Mouse (Mus musculus): Measurements from ENCODE around the gene Gjd2. TPM values are rescaled to one million over a fixed set of nuclear protein-coding genes. Genes with fewer than 3 reads are reported as not detected.

Gene Gjd2
- total RNA-seq (2017): not detected in 2 replicates

- no peak for ATAC-seq (ENCODE audit: extremely low read depth, insufficient number of reproducible peaks, low FRiP score, poor library complexity, severe bottlenecking)
Measured at GRCm38 (mm10) chr2:114013295-114013771, at the start of gene Gjd2. Gene Gjd2, minus strand, starts transcription at chr2:114013619.

GRCm38 (mm10) chr2:114060071-114060591, 46.7 kb upstream of the Gjd2 start:
- no peak for ATAC-seq (ENCODE audit: extremely low read depth, insufficient number of reproducible peaks, low FRiP score, poor library complexity, severe bottlenecking)

- no peak for ATAC-seq (ENCODE audit: extremely low read depth, insufficient number of reproducible peaks, low FRiP score, poor library complexity, severe bottlenecking)
Measured at GRCm38 (mm10) chr2:114059608-114060007, 46.2 kb upstream of the Gjd2 start.

GRCm38 (mm10) chr2:114058226-114058796, 44.9 kb upstream of the Gjd2 start:
- no peak for ATAC-seq (ENCODE audit: extremely low read depth, insufficient number of reproducible peaks, low FRiP score, poor library complexity, severe bottlenecking)

- ATAC-seq (ENCODE audit: extremely low read depth, insufficient number of reproducible peaks, low FRiP score, poor library complexity, severe bottlenecking): no peak
Measured at GRCm38 (mm10) chr2:114057303-114057853, 44.0 kb upstream of the Gjd2 start.

- no peak for ATAC-seq (ENCODE audit: extremely low read depth, insufficient number of reproducible peaks, low FRiP score, poor library complexity, severe bottlenecking)
Measured at GRCm38 (mm10) chr2:114054129-114054528, 40.7 kb upstream of the Gjd2 start.

GRCm38 (mm10) chr2:114052696-114053598, 39.5 kb upstream of the Gjd2 start, which contains the start of gene Actc1:
Gene Actc1, minus strand, starts transcription at chr2:114053548.
- ATAC-seq (ENCODE audit: extremely low read depth, insufficient number of reproducible peaks, low FRiP score, poor library complexity, severe bottlenecking): no peak

- no peak for ATAC-seq (ENCODE audit: extremely low read depth, insufficient number of reproducible peaks, low FRiP score, poor library complexity, severe bottlenecking)
Measured at GRCm38 (mm10) chr2:114051871-114052241, 38.4 kb upstream of the Gjd2 start.

- ATAC-seq (ENCODE audit: extremely low read depth, insufficient number of reproducible peaks, low FRiP score, poor library complexity, severe bottlenecking): no peak
Measured at GRCm38 (mm10) chr2:114051111-114051870, 37.9 kb upstream of the Gjd2 start.

- no peak for ATAC-seq (ENCODE audit: extremely low read depth, insufficient number of reproducible peaks, low FRiP score, poor library complexity, severe bottlenecking)
Measured at GRCm38 (mm10) chr2:114050150-114050549, 36.7 kb upstream of the Gjd2 start.

- ATAC-seq (ENCODE audit: extremely low read depth, insufficient number of reproducible peaks, low FRiP score, poor library complexity, severe bottlenecking): no peak
Measured at GRCm38 (mm10) chr2:114049372-114049771, 36.0 kb upstream of the Gjd2 start.

GRCm38 (mm10) chr2:114047960-114048611, 34.7 kb upstream of the Gjd2 start:
- ATAC-seq (ENCODE audit: extremely low read depth, insufficient number of reproducible peaks, low FRiP score, poor library complexity, severe bottlenecking): no peak

GRCm38 (mm10) chr2:114046151-114046664, 32.8 kb upstream of the Gjd2 start:
- ATAC-seq (ENCODE audit: extremely low read depth, insufficient number of reproducible peaks, low FRiP score, poor library complexity, severe bottlenecking): no peak

GRCm38 (mm10) chr2:114037926-114038325, 24.5 kb upstream of the Gjd2 start:
- ATAC-seq (ENCODE audit: extremely low read depth, insufficient number of reproducible peaks, low FRiP score, poor library complexity, severe bottlenecking): no peak

GRCm38 (mm10) chr2:114032259-114032658, 18.8 kb upstream of the Gjd2 start:
- no peak for ATAC-seq (ENCODE audit: extremely low read depth, insufficient number of reproducible peaks, low FRiP score, poor library complexity, severe bottlenecking)

- ATAC-seq (ENCODE audit: extremely low read depth, insufficient number of reproducible peaks, low FRiP score, poor library complexity, severe bottlenecking): no peak
Measured at GRCm38 (mm10) chr2:114023383-114023782, 10.0 kb upstream of the Gjd2 start.

GRCm38 (mm10) chr2:114020210-114020563, 6.8 kb upstream of the Gjd2 start:
- no peak for ATAC-seq (ENCODE audit: extremely low read depth, insufficient number of reproducible peaks, low FRiP score, poor library complexity, severe bottlenecking)

GRCm38 (mm10) chr2:114019474-114020209, 6.2 kb upstream of the Gjd2 start:
- ATAC-seq (ENCODE audit: extremely low read depth, insufficient number of reproducible peaks, low FRiP score, poor library complexity, severe bottlenecking): no peak

Measured in neutrophil, adult 5-6 weeks (primary cell).